Mouse (Mus musculus): ENCODE results near the gene Rnf41. TPM values are rescaled to one million over a fixed set of nuclear protein-coding genes. Genes with fewer than 3 reads are reported as not detected.
A peak's percentile ranks its signal among the peaks of the same experiment; 100 is the strongest.

Gene Rnf41
- total and polyA plus RNA-seq, 2 experiments from 2014 or later, result 24.0 to 27.1 TPM

DNA sequence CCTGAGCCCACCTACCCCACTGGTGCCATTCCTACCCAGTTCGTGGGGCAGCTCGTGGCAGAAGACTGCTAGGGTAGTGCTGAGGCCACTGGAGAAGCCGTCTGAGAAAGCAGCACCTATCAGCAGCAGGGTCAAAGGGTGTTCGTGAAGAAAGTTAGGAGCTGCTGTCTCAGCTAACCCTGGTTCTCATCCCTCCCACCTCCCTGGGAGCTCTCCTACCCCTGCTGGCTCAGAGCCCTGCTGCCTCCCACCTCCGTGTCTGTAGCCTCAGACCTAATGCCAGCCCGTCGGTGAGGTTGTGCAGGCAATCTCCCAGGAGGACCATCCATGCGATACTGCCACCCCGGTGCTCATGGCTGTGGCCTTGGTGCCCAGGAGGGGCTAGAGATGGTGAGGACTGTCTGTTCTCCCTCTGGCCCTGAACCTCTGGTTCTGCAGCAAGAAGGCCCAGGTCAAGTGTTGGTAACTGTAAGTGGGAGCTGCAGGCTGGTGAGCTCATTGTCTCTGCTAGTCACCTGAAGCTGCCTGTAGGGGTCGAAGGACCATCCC is 14.7 kb upstream of the Rnf41 start:
- H3K9me3 ChIP-seq (replicated peaks; ENCODE audit: control insufficient read depth, low read length), result no peaks in the 10 kb centered on the region
- ATAC-seq (ENCODE audit: insufficient read depth, low read depth), result no peak
- H3K36me3 ChIP-seq (replicated peaks; ENCODE audit: control insufficient read depth, insufficient read depth, low read length), result peaks cover 26% of the 10 kb centered on the region
- H3K9ac ChIP-seq (replicated peaks; ENCODE audit: low read depth, low read length), result no peak overlapping the region
- TF ChIP-seq CTCF (IDR thresholded peaks at IDR 0.05; ENCODE audit: low read depth), result no peak
- TF ChIP-seq EP300 (IDR thresholded peaks at IDR 0.05; ENCODE audit: low read depth), result no peak
- no peak for DNase-seq (ENCODE audit: low spot score)
- 50% methylated on average over 9 of the region's 10 CpGs for WGBS
- H3K27ac ChIP-seq (ENCODE audit: low read depth), result no peak overlapping the region
- H3K4me3 ChIP-seq (ENCODE audit: low read depth, low read length), result no peak overlapping the region
- H3K27me3 ChIP-seq (ENCODE audit: control insufficient read depth, insufficient read depth, low read length), result no peaks in the 10 kb centered on the region
- no peak overlapping the region for H3K4me2 ChIP-seq (ENCODE audit: low read depth, low read length)
- H3K4me1 ChIP-seq (ENCODE audit: control insufficient read depth, insufficient read depth), result peaks cover 4% of the 10 kb centered on the region; the same call in 1 of the 2 replicates

DNA sequence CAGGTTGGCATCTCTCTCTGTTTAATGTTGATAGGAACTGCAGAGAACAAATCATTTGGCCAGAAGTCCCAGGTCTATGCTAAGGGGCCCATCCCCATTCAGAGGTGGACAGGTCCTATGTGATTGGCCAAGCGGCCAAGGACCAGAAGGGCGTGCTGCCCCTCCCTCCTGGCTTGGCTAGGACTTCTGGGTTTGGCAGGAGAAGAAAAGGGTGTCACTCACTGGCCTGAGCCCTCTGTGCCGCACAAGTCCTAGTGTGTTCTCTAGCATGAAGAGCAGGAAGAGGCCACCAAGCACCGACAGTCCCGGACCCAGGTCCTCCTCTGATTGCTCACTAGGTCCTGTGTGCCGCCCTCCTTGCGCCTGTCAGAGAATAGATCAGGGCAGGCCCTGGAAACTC is 14.0 kb upstream of the Rnf41 start:
- Histone ChIP-seq H3K4me3 (ENCODE audit: low read depth, low read length) (no peak overlapping the region), H3K9ac (replicated peaks; ENCODE audit: low read depth, low read length) (no peak overlapping the region), H3K4me2 (ENCODE audit: low read depth, low read length) (no peak overlapping the region), H3K27ac (ENCODE audit: low read depth) (no peak overlapping the region), H3K27me3 (ENCODE audit: control insufficient read depth, insufficient read depth, low read length) (no peaks in the 10 kb centered on the region), H3K4me1 (ENCODE audit: control insufficient read depth, insufficient read depth) (no peaks in the 10 kb centered on the region), H3K9me3 (replicated peaks; ENCODE audit: control insufficient read depth, low read length) (no peaks in the 10 kb centered on the region), H3K36me3 (replicated peaks; ENCODE audit: control insufficient read depth, insufficient read depth, low read length) (peaks cover 19% of the 10 kb centered on the region)
- DNase-seq (ENCODE audit: low spot score) (no peak), ATAC-seq (ENCODE audit: insufficient read depth, low read depth) (peak; percentile 44)
- TF ChIP-seq CTCF (IDR thresholded peaks at IDR 0.05; ENCODE audit: low read depth), result no peak
- TF ChIP-seq EP300 (IDR thresholded peaks at IDR 0.05; ENCODE audit: low read depth), result no peak
- WGBS, result 61% methylated on average over 7 of the region's 7 CpGs

DNA sequence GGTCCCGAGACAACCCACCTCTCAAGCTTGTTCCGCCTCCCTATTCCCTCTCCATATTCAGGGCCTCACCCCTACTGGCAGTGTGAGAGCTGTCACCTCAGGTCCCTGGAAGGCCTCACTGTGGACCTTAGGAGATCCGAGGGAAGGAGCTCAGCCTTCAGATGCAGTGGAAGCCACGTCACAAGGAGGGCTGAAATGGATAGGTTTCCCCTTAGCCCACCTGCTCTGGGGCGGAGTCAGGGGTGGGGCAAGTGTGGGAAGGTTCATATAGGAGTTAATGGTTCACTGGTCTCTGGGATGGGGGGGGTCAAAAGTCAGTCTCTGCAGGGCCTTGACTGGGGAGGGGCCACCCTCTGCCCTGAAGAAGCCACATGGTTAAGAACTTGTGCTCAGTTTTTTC is 11.1 kb upstream of the Rnf41 start:
- no peak for TF ChIP-seq CTCF (IDR thresholded peaks at IDR 0.05; ENCODE audit: low read depth)
- no peak for TF ChIP-seq EP300 (IDR thresholded peaks at IDR 0.05; ENCODE audit: low read depth)
- Histone ChIP-seq H3K27ac (ENCODE audit: low read depth) (no peak overlapping the region), H3K36me3 (replicated peaks; ENCODE audit: control insufficient read depth, insufficient read depth, low read length) (no peaks in the 10 kb centered on the region), H3K27me3 (ENCODE audit: control insufficient read depth, insufficient read depth, low read length) (no peaks in the 10 kb centered on the region), H3K9me3 (replicated peaks; ENCODE audit: control insufficient read depth, low read length) (no peaks in the 10 kb centered on the region), H3K9ac (replicated peaks; ENCODE audit: low read depth, low read length) (no peak overlapping the region), H3K4me1 (ENCODE audit: control insufficient read depth, insufficient read depth) (no peaks in the 10 kb centered on the region), H3K4me3 (ENCODE audit: low read depth, low read length) (no peak overlapping the region), H3K4me2 (ENCODE audit: low read depth, low read length) (no peak overlapping the region)
- WGBS, result 35% methylated on average over 5 of the region's 5 CpGs
- ATAC-seq (ENCODE audit: insufficient read depth, low read depth) (no peak), DNase-seq (ENCODE audit: low spot score) (no peak)

DNA sequence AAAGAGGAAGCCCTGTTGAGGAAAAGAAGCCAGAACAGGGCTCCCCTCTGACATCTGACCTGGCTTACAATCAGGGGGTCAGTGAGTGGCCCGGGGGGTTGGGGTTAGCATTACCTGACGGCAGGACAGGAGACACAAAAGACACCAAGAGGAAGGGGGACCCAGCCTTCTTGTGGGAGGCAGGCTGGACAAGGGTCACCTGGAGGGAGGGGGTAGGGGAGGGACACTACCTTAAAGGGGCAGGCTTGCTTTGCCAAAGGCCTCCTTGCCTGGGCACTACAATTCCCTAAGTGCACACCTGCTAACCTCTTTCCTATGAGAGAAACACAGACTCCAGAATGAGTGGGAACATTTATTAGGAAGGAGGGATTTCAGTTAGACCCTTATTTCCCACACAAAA is 10.4 kb upstream of the Rnf41 start, which contains the start of gene Slc39a5:
Gene Slc39a5 (minus strand): TSS at position 174 of the 400 bp plus-strand sequence.
- Histone ChIP-seq H3K27ac (ENCODE audit: low read depth) (no peak within 1 kb of the TSS), H3K9me3 (replicated peaks; ENCODE audit: control insufficient read depth, low read length) (no peaks in the 10 kb centered on the region), H3K36me3 (replicated peaks; ENCODE audit: control insufficient read depth, insufficient read depth, low read length) (no peaks in the 10 kb centered on the region; the same call in 1 of the 2 replicates), H3K4me3 (ENCODE audit: low read depth, low read length) (no peak within 1 kb of the TSS), H3K9ac (replicated peaks; ENCODE audit: low read depth, low read length) (no peak within 1 kb of the TSS), H3K4me1 (ENCODE audit: control insufficient read depth, insufficient read depth) (no peaks in the 10 kb centered on the region), H3K4me2 (ENCODE audit: low read depth, low read length) (no peak within 1 kb of the TSS), H3K27me3 (ENCODE audit: control insufficient read depth, insufficient read depth, low read length) (no peaks in the 10 kb centered on the region)
- ATAC-seq (ENCODE audit: insufficient read depth, low read depth) (no peak), DNase-seq (ENCODE audit: low spot score) (no peak)
- 26% methylated on average over 2 of the region's 2 CpGs for WGBS
- TF ChIP-seq EP300 (IDR thresholded peaks at IDR 0.05; ENCODE audit: low read depth) (no peak), CTCF (IDR thresholded peaks at IDR 0.05; ENCODE audit: low read depth) (no peak)

DNA sequence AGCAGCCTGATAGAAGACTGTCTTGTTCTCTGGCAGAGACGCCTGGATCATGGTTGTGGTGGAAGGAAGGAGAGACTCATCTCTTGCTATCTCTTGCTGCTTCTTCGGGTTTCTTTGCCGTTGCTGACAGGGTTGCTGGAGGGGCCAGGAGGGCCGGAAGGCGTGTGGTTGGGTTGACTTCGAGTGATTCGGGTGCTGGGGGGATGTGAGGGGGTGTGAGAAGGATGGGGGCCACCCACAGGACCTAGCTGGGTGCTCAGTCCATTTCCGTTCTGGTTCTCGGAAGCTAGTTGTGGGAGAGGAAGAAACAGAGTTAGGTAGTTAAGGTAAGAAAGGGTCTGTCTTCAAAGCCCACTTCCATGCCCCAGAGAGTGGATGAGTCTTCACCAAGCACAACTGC is 9.8 kb upstream of the Rnf41 start:
- no peaks in the 10 kb centered on the region for H3K9me3 ChIP-seq (replicated peaks; ENCODE audit: control insufficient read depth, low read length)
- no peak overlapping the region for H3K4me3 ChIP-seq (ENCODE audit: low read depth, low read length)
- H3K36me3 ChIP-seq (replicated peaks; ENCODE audit: control insufficient read depth, insufficient read depth, low read length), result no peaks in the 10 kb centered on the region; the same call in 1 of the 2 replicates
- ATAC-seq (ENCODE audit: insufficient read depth, low read depth) (no peak), DNase-seq (ENCODE audit: low spot score) (no peak)
- TF ChIP-seq EP300 (IDR thresholded peaks at IDR 0.05; ENCODE audit: low read depth) (no peak), CTCF (IDR thresholded peaks at IDR 0.05; ENCODE audit: low read depth) (no peak)
- WGBS, result 73% methylated on average over 9 of the region's 9 CpGs
- H3K27me3 ChIP-seq (ENCODE audit: control insufficient read depth, insufficient read depth, low read length), result no peaks in the 10 kb centered on the region
- no peak overlapping the region for H3K9ac ChIP-seq (replicated peaks; ENCODE audit: low read depth, low read length)
- H3K4me2 ChIP-seq (ENCODE audit: low read depth, low read length), result no peak overlapping the region
- H3K4me1 ChIP-seq (ENCODE audit: control insufficient read depth, insufficient read depth), result no peaks in the 10 kb centered on the region
- no peak overlapping the region for H3K27ac ChIP-seq (ENCODE audit: low read depth)

DNA sequence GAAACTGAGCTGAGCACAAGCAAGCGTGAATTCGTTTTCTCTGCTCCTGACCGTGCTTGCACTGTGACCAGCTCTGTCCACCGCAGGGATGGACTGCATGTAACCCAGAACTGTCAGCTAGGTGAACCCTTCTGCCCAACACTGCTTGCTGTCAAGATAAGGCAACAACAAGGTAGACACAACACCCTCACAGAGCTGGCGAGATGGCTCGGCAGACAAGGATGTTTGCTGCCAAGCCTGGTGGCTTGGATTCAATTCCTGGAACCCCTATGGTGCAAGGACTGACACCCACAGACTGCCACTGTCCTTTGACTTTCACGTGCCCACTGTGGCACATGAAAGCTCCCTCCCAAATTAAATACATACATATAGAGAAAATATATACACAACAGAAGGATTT is 7.5 kb upstream of the Rnf41 start:
- Histone ChIP-seq H3K27ac (ENCODE audit: low read depth) (no peak overlapping the region), H3K36me3 (replicated peaks; ENCODE audit: control insufficient read depth, insufficient read depth, low read length) (peaks cover 8% of the 10 kb centered on the region; the same call in 1 of the 2 replicates), H3K9ac (replicated peaks; ENCODE audit: low read depth, low read length) (no peak overlapping the region), H3K4me3 (ENCODE audit: low read depth, low read length) (no peak overlapping the region), H3K4me1 (ENCODE audit: control insufficient read depth, insufficient read depth) (peaks cover 3% of the 10 kb centered on the region; the same call in 1 of the 2 replicates), H3K4me2 (ENCODE audit: low read depth, low read length) (no peak overlapping the region), H3K9me3 (replicated peaks; ENCODE audit: control insufficient read depth, low read length) (no peaks in the 10 kb centered on the region), H3K27me3 (ENCODE audit: control insufficient read depth, insufficient read depth, low read length) (no peaks in the 10 kb centered on the region)
- WGBS, result 78% methylated on average over 7 of the region's 7 CpGs
- ATAC-seq (ENCODE audit: insufficient read depth, low read depth) (no peak), DNase-seq (ENCODE audit: low spot score) (no peak)
- TF ChIP-seq EP300 (IDR thresholded peaks at IDR 0.05; ENCODE audit: low read depth) (no peak), CTCF (IDR thresholded peaks at IDR 0.05; ENCODE audit: low read depth) (no peak)

Measured in heart, postnatal 0 days (tissue).